Mouse (Mus musculus) cerebellum, postnatal 10 days (tissue): ENCODE measurements around the gene Ceacam9.

Source experiments
- DNase-seq, 2 experiments: peaks; one replicate each; pipeline ENCODE4 v3.0.0; 2021; ENCODE audit warnings: mixed read lengths in 2 of 2

Gene Ceacam9

GRCm38 (mm10) chr7:16745373-16745772 lies 23.6 kb downstream of the Ceacam9 start:
- no peak for DNase-seq

GRCm38 (mm10) chr7:16746093-16746492 lies 24.4 kb downstream of the Ceacam9 start:
- peak; percentile 76 to 81 for DNase-seq

- DNase-seq, result no peak
Measured at GRCm38 (mm10) chr7:16747656-16748055, 25.9 kb downstream of the Ceacam9 start.

- no peak for DNase-seq
Measured at GRCm38 (mm10) chr7:16752016-16752415, 30.3 kb downstream of the Ceacam9 start.

- DNase-seq, result no peak
Measured at GRCm38 (mm10) chr7:16755362-16756017, 33.8 kb downstream of the Ceacam9 start.

GRCm38 (mm10) chr7:16758872-16759574 lies 37.3 kb downstream of the Ceacam9 start:
- no peak for DNase-seq

GRCm38 (mm10) chr7:16760292-16760691 lies 38.6 kb downstream of the Ceacam9 start:
- DNase-seq, result no peak

GRCm38 (mm10) chr7:16761005-16761481 lies 39.3 kb downstream of the Ceacam9 start:
- peak in 1 of 2 experiments; percentile 9 for DNase-seq

- no peak for DNase-seq
Measured at GRCm38 (mm10) chr7:16761630-16762029, 39.9 kb downstream of the Ceacam9 start.

- no peak for DNase-seq
Measured at GRCm38 (mm10) chr7:16763463-16764218, 41.9 kb downstream of the Ceacam9 start.

- DNase-seq, result no peak
Measured at GRCm38 (mm10) chr7:16766443-16766842, 44.7 kb downstream of the Ceacam9 start.
